Comparison of ENCODE assay signal across 10 mouse cellular contexts in the genomic region with DNA sequence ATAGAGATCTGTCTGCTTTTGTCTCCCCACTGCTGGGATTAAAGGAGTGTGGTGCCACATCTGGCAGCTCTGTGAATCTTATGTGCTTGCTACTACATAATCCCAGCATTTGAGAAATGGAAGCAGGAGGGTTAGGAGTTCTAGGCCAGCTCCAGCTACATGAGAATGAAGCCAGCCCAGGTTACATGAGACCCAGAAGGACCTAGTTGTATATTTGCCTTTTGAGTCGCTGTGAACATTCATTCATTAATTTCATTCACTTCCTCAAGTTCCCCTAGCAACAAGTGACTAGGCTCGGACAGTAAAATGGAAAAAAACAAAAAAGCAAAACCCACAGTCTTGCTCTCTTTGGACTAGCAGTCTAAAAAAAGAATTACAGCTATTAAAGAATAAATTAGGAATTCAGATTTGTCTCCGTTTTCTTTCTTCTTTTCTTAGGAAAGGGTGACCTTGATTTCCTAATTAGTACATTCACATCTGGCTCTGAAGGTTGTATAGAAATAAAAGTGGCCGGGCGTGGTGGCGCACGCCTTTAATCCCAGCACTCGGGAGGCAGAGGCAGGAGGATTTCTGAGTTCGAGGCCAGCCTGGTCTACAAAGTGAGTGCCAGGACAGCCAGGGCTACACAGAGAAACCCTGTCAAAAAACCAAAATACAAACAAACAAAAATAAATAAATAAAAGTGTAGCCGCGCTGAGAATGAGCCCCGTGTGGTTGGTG. TPM values are rescaled to one million over a fixed set of nuclear protein-coding genes. Genes with fewer than 3 reads are reported as not detected.
DNase-seq lines count a peak whose midpoint lies in the region; ATAC-seq lines count a peak whose summit lies in the region.
"Had no signal": no experiment of that assay in that cellular context is flagged by ENCODE, and none has a peak within 500 bp of the region (broad histone marks: within the 10 kb centered on the region; RNA-seq: fewer than 3 reads in every experiment).

No protein-coding gene starts in this region.

- H3K27me3 ChIP-seq in erythroblast, embryonic 14.5 days (ENCODE audit: control insufficient read depth): no peaks in the 10 kb centered on the region
- no peaks in the 10 kb centered on the region for H3K27me3 ChIP-seq in forebrain, embryonic 14.5 days (replicated peaks; ENCODE audit: control insufficient read depth, insufficient read depth, low read length)
- no peaks in the 10 kb centered on the region for H3K27me3 ChIP-seq in liver, embryonic 16.5 days (ENCODE audit: control insufficient read depth, insufficient read depth, low read depth, low read length)
- H3K27me3 ChIP-seq: Patski had no signal

- H3K36me3 ChIP-seq in erythroblast, embryonic 14.5 days (ENCODE audit: control insufficient read depth): peaks cover 26% of the 10 kb centered on the region
- peaks cover 13% of the 10 kb centered on the region for H3K36me3 ChIP-seq in forebrain, embryonic 14.5 days (ENCODE audit: control insufficient read depth, insufficient read depth, low read length)
- H3K36me3 ChIP-seq in liver, embryonic 16.5 days (ENCODE audit: control insufficient read depth, insufficient read depth): peaks cover 18% of the 10 kb centered on the region

- peak overlapping the region; percentile 91 for H3K27ac ChIP-seq in forebrain, embryonic 14.5 days (ENCODE audit: low read depth, low read length)
- H3K27ac ChIP-seq in liver, embryonic 16.5 days (ENCODE audit: low read length): peak overlapping the region; percentile 85; the same call in 1 of the 2 replicates

- no peak for ATAC-seq in erythroblast, adult 5-6 weeks (replicated peaks; ENCODE audit: low FRiP score, poor library complexity, severe bottlenecking)
- no peak for ATAC-seq in forebrain, embryonic 14.5 days
- ATAC-seq in liver, embryonic 16.5 days (ENCODE audit: low read depth): no peak

- peak overlapping the region; percentile 69 for H3K4me2 ChIP-seq in forebrain, embryonic 14.5 days (ENCODE audit: low read length)
- peak overlapping the region; percentile 93 for H3K4me2 ChIP-seq in liver, embryonic 16.5 days (ENCODE audit: low read depth, low read length)

- WGBS in forebrain, embryonic 14.5 days: 39% methylated on average over 12 of the region's 12 CpGs
- WGBS in liver, embryonic 16.5 days (ENCODE audit: insufficient replicate concordance): 38% methylated on average over 12 of the region's 12 CpGs

- no peak overlapping the region for H3K9ac ChIP-seq in forebrain, embryonic 14.5 days (ENCODE audit: low read length)
- H3K9ac ChIP-seq in liver, embryonic 16.5 days (ENCODE audit: low read depth, low read length): peak overlapping the region; percentile 47

- peaks cover 71% of the 10 kb centered on the region for H3K4me1 ChIP-seq in erythroblast, embryonic 14.5 days (ENCODE audit: control insufficient read depth)
- 0 out of 2 replicates have a peak, but pooled peaks cover 6% of the 10 kb centered on the region for H3K4me1 ChIP-seq in forebrain, embryonic 14.5 days (ENCODE audit: control insufficient read depth, insufficient read depth, low read length)
- peaks cover 31% of the 10 kb centered on the region for H3K4me1 ChIP-seq in liver, embryonic 16.5 days (ENCODE audit: control insufficient read depth, low read depth, low read length)

- H3K9me3 ChIP-seq in erythroblast, embryonic 14.5 days (ENCODE audit: control insufficient read depth, low read length): no peaks in the 10 kb centered on the region
- no peaks in the 10 kb centered on the region for H3K9me3 ChIP-seq in forebrain, embryonic 14.5 days (replicated peaks; ENCODE audit: control insufficient read depth, low read length)
- H3K9me3 ChIP-seq in liver, embryonic 16.5 days (replicated peaks; ENCODE audit: control insufficient read depth, low read length): no peaks in the 10 kb centered on the region

- H3K4me3 ChIP-seq in erythroblast, embryonic 14.5 days (replicated peaks): peak overlapping the region; percentile 81
- H3K4me3 ChIP-seq in forebrain, embryonic 14.5 days (ENCODE audit: low read depth, low read length): peak overlapping the region; percentile 75; the same call in 1 of the 2 replicates
- peak overlapping the region; percentile 89 for H3K4me3 ChIP-seq in liver, embryonic 16.5 days (ENCODE audit: low read depth, low read length)

- DNase-seq in B cell, adult 2 months: peak; percentile 53 to 57
- DNase-seq in forebrain, embryonic 14.5 days (ENCODE audit: low spot score): peak; percentile 22
- no peak for DNase-seq in frontal cortex, postnatal 36 days (ENCODE audit: low spot score in 2 of 2)
- DNase-seq in spleen, postnatal 14 days (ENCODE audit: low spot score in 2 of 2): no peak
- no peak for DNase-seq in urinary bladder, postnatal 25 days (ENCODE audit: low spot score)

RNA-seq across cellular contexts. Expression of a gene that starts 0.4 kb away (rescaled TPM):
- polyA plus RNA-seq in erythroblast, embryonic 14.5 days (2012): 10.5 and 12.4 TPM in 2 replicates
- 4.6 and 17.1 TPM in 2 replicates for total RNA-seq in erythroblast, adult 5-6 weeks (2015; ENCODE audit: low replicate concordance)
- total RNA-seq in erythroblast, adult 5-6 weeks (2017; ENCODE audit: low replicate concordance): 5.2 and 36.1 TPM in 2 replicates
- polyA plus RNA-seq in forebrain, embryonic 14.5 days (2014; fragmentation: Nextera tagmentation; extraction: Ambion mirVana): 68.7 and 69.1 TPM in 2 replicates
- 35.2 and 37.0 TPM in 2 replicates for polyA plus RNA-seq in liver, embryonic 16.5 days (2015; fragmentation: Nextera tagmentation; extraction: Ambion mirVana)

RNA-seq across cellular contexts. Expression of a gene that starts 7.2 kb away (rescaled TPM):
- polyA plus RNA-seq in erythroblast, embryonic 14.5 days (2012): 9.4 and 10.5 TPM in 2 replicates
- 22.4 and 40.9 TPM in 2 replicates for total RNA-seq in erythroblast, adult 5-6 weeks (2015; ENCODE audit: low replicate concordance)
- total RNA-seq in erythroblast, adult 5-6 weeks (2017; ENCODE audit: low replicate concordance): 18.0 and 29.2 TPM in 2 replicates
- polyA plus RNA-seq in forebrain, embryonic 14.5 days (2014; fragmentation: Nextera tagmentation; extraction: Ambion mirVana): 14.0 and 15.9 TPM in 2 replicates
- polyA plus RNA-seq in liver, embryonic 16.5 days (2015; fragmentation: Nextera tagmentation; extraction: Ambion mirVana): 32.7 and 34.6 TPM in 2 replicates

RNA-seq across cellular contexts. Expression of a gene that starts 8.7 kb away (rescaled TPM):
- polyA plus RNA-seq in erythroblast, embryonic 14.5 days (2012): not detected in 2 replicates
- total RNA-seq in erythroblast, adult 5-6 weeks (2015; ENCODE audit: low replicate concordance): not detected in 2 replicates
- total RNA-seq in erythroblast, adult 5-6 weeks (2017; ENCODE audit: low replicate concordance): not detected in 2 replicates
- not detected in 2 replicates for polyA plus RNA-seq in forebrain, embryonic 14.5 days (2014; fragmentation: Nextera tagmentation; extraction: Ambion mirVana)
- polyA plus RNA-seq in liver, embryonic 16.5 days (2015; fragmentation: Nextera tagmentation; extraction: Ambion mirVana): 0.21 and 0.27 TPM in 2 replicates
- polyA plus RNA-seq: macrophage, Patski had no signal

RNA-seq across cellular contexts. Expression of a gene that starts 14.5 kb away (rescaled TPM):
- not detected in 2 replicates for polyA plus RNA-seq in erythroblast, embryonic 14.5 days (2012)
- 0.63 TPM in 1 of 2 replicates, not detected in the other for total RNA-seq in erythroblast, adult 5-6 weeks (2015; ENCODE audit: low replicate concordance)
- total RNA-seq in erythroblast, adult 5-6 weeks (2017; ENCODE audit: low replicate concordance): 0.56 and 0.77 TPM in 2 replicates
- polyA plus RNA-seq in forebrain, embryonic 14.5 days (2014; fragmentation: Nextera tagmentation; extraction: Ambion mirVana): 0.22 TPM in 1 of 2 replicates, not detected in the other
- 1.3 and 1.7 TPM in 2 replicates for polyA plus RNA-seq in liver, embryonic 16.5 days (2015; fragmentation: Nextera tagmentation; extraction: Ambion mirVana)
- polyA plus RNA-seq: Patski had no signal

RNA-seq across cellular contexts. Expression of a gene that starts 31.3 kb away (rescaled TPM):
- polyA plus RNA-seq in erythroblast, embryonic 14.5 days (2012): 0.13 TPM in 1 of 2 replicates, not detected in the other
- not detected in 2 replicates for total RNA-seq in erythroblast, adult 5-6 weeks (2015; ENCODE audit: low replicate concordance)
- 3.3 and 4.9 TPM in 2 replicates for total RNA-seq in erythroblast, adult 5-6 weeks (2017; ENCODE audit: low replicate concordance)
- polyA plus RNA-seq in forebrain, embryonic 14.5 days (2014; fragmentation: Nextera tagmentation; extraction: Ambion mirVana): 10.7 and 13.4 TPM in 2 replicates
- polyA plus RNA-seq in liver, embryonic 16.5 days (2015; fragmentation: Nextera tagmentation; extraction: Ambion mirVana): 30.0 and 48.9 TPM in 2 replicates

Comparison
In these comparisons a context has a peak if more than half of its experiments do, and no peak if none do; other contexts are left out.
1. DNase-seq: peak in B cell, adult 2 months (2 of 2) and forebrain, embryonic 14.5 days (single experiment); none in frontal cortex, postnatal 36 days (0 of 2), spleen, postnatal 14 days (0 of 2) and urinary bladder, postnatal 25 days (single experiment).
2. Peak in every context shown above with its lines, with median percentiles within 50 percentile points of each other: H3K4me3 ChIP-seq.